ENCODE assay signal across 9 mouse cellular contexts in genomic region chr3:154646638-154647442, GRCm38 (mm10). TPM values are rescaled to one million over a fixed set of nuclear protein-coding genes. Genes with fewer than 3 reads are reported as not detected.
DNase-seq lines count a peak whose midpoint lies in the region; ATAC-seq and TF ChIP-seq lines count a peak whose summit lies in the region.
"Had no signal": no experiment of that assay in that cellular context is flagged by ENCODE, and none has a peak within 500 bp of the region (broad histone marks: within the 10 kb centered on the region; RNA-seq: fewer than 3 reads in every experiment).

No protein-coding gene starts in this region.

- no peak overlapping the region for H3K9ac ChIP-seq in liver, embryonic 11.5 days (ENCODE audit: low read depth, low read length)

- no peak; the same call in 1 of the 2 replicates for TF ChIP-seq CTCF in cerebellum, adult 2 months (IDR thresholded peaks at IDR 0.05; ENCODE audit: borderline replicate concordance, insufficient read depth, low read depth, low read length)
- TF ChIP-seq CTCF in olfactory bulb, adult 2 months (IDR thresholded peaks at IDR 0.05; ENCODE audit: insufficient read depth, low read depth, low read length): no peak
- no peak for TF ChIP-seq CTCF in thymus, adult 2 months (IDR thresholded peaks at IDR 0.05; ENCODE audit: borderline replicate concordance, control insufficient read depth, extremely low read depth, insufficient read depth, low read length, poor library complexity)

- 0 out of 2 replicates have a peak, but pooled peaks cover 2% of the 10 kb centered on the region for H3K4me1 ChIP-seq in cerebellum, adult 2 months (ENCODE audit: control insufficient read depth, insufficient read depth, low read length)
- H3K4me1 ChIP-seq in liver, embryonic 11.5 days (replicated peaks; ENCODE audit: control insufficient read depth, insufficient read depth, low read length): no peaks in the 10 kb centered on the region
- peaks cover 7% of the 10 kb centered on the region for H3K4me1 ChIP-seq in olfactory bulb, adult 2 months (ENCODE audit: control insufficient read depth, insufficient read depth, low read length)
- no peaks in the 10 kb centered on the region for H3K4me1 ChIP-seq in thymus, adult 2 months (replicated peaks; ENCODE audit: control insufficient read depth, insufficient read depth, low read length)

- no peak for TF ChIP-seq POLR2A in cerebellum, adult 2 months (IDR thresholded peaks at IDR 0.05; ENCODE audit: borderline replicate concordance, insufficient read depth, low read length)
- no peak for TF ChIP-seq POLR2A in olfactory bulb, adult 2 months (IDR thresholded peaks at IDR 0.05; ENCODE audit: insufficient read depth, low read depth, low read length)
- no peak for TF ChIP-seq POLR2A in thymus, adult 2 months (IDR thresholded peaks at IDR 0.05; ENCODE audit: control insufficient read depth, extremely low read depth, insufficient read depth, low read length, poor library complexity)

- H3K9me3 ChIP-seq in liver, embryonic 11.5 days (ENCODE audit: control insufficient read depth, low read length): no peaks in the 10 kb centered on the region
- H3K9me3 ChIP-seq: G1E had no signal

- peak overlapping the region; percentile 29 for H3K4me2 ChIP-seq in liver, embryonic 11.5 days

- DNase-seq in cerebellum, adult 2 months: peak in 1 of 2 experiments; percentile 17
- DNase-seq in cerebellum, adult 9-11 months: no peak
- peak; percentile 49 for DNase-seq in right cerebral cortex, postnatal 4 days
- DNase-seq in right cerebral cortex, postnatal 25 days: no peak
- DNase-seq in frontal cortex, postnatal 36 days (ENCODE audit: low spot score in 2 of 2): peak; percentile 33 to 42
- no peak for DNase-seq in liver, embryonic 11.5 days (ENCODE audit: low spot score)
- no peak for DNase-seq in thymus, adult 2 months

- no peaks in the 10 kb centered on the region for H3K27me3 ChIP-seq in cerebellum, adult 2 months (ENCODE audit: control insufficient read depth, insufficient read depth, low read length)
- peaks cover 3% of the 10 kb centered on the region; the same call in 1 of the 2 replicates for H3K27me3 ChIP-seq in liver, embryonic 11.5 days (replicated peaks; ENCODE audit: control insufficient read depth, insufficient read depth, low read length)
- no peaks in the 10 kb centered on the region for H3K27me3 ChIP-seq in thymus, adult 2 months (ENCODE audit: control insufficient read depth, insufficient read depth, low read length)

- H3K4me3 ChIP-seq in cerebellum, adult 2 months (replicated peaks; ENCODE audit: insufficient read depth, low read depth, low read length): peak overlapping the region; percentile 69
- no peak overlapping the region for H3K4me3 ChIP-seq in liver, embryonic 11.5 days (ENCODE audit: low read depth, low read length)
- peak overlapping the region; percentile 52 for H3K4me3 ChIP-seq in olfactory bulb, adult 2 months (ENCODE audit: insufficient read depth, low read depth, low read length)
- H3K4me3 ChIP-seq in thymus, adult 2 months (ENCODE audit: control insufficient read depth, insufficient read depth, low read length): no peak overlapping the region

- WGBS in cerebellum, adult 2 months: 27% methylated on average over 29 of the region's 29 CpGs
- 51% methylated on average over 29 of the region's 29 CpGs for WGBS in liver, embryonic 11.5 days
- WGBS in olfactory bulb, adult 2 months: 24% methylated on average over 29 of the region's 29 CpGs
- 56% methylated on average over 29 of the region's 29 CpGs for WGBS in thymus, adult 2 months

- no peak overlapping the region for H3K27ac ChIP-seq in cerebellum, adult 2 months (ENCODE audit: insufficient read depth, low read length)
- H3K27ac ChIP-seq in liver, embryonic 11.5 days (ENCODE audit: low read depth, low read length): no peak overlapping the region
- 0 out of 2 replicates have a peak overlapping the region, but pooled peaks have one; percentile 1 for H3K27ac ChIP-seq in olfactory bulb, adult 2 months (ENCODE audit: insufficient read depth, low read depth, low read length)
- H3K27ac ChIP-seq in thymus, adult 2 months (ENCODE audit: control insufficient read depth, insufficient read depth, low read length): no peak overlapping the region

- no peak for ATAC-seq in liver, embryonic 11.5 days (replicated peaks; ENCODE audit: low FRiP score)

- H3K36me3 ChIP-seq in liver, embryonic 11.5 days (ENCODE audit: control insufficient read depth, insufficient read depth, low read length): no peaks in the 10 kb centered on the region
- no peaks in the 10 kb centered on the region for H3K36me3 ChIP-seq in thymus, adult 2 months (ENCODE audit: control insufficient read depth, insufficient read depth, low read length)
- H3K36me3 ChIP-seq: G1E had no signal

RNA-seq across cellular contexts. Expression of gene Erich3, which starts 16.8 kb away (rescaled TPM):
- 10.2 and 11.7 TPM in 2 replicates for polyA plus RNA-seq in cerebellum, adult 2 months (2012; rRNA removed)
- polyA plus RNA-seq in liver, embryonic 11.5 days (2014; fragmentation: Nextera tagmentation; extraction: Ambion mirVana): not detected in 2 replicates
- not detected in 2 replicates for polyA plus RNA-seq in olfactory bulb, adult 2 months (2012; ENCODE audit: insufficient read depth, insufficient read length, low replicate concordance, missing spikeins)
- polyA plus RNA-seq in thymus, adult 2 months (2012; rRNA removed): 0.31 and 0.42 TPM in 2 replicates
- polyA plus RNA-seq: G1E had no signal

RNA-seq across cellular contexts. Expression of gene Tyw3, which starts 49.9 kb away (rescaled TPM):
- polyA plus RNA-seq in cerebellum, adult 2 months (2012; rRNA removed): 21.6 and 26.4 TPM in 2 replicates
- polyA plus RNA-seq in liver, embryonic 11.5 days (2014; fragmentation: Nextera tagmentation; extraction: Ambion mirVana): 8.2 and 10.7 TPM in 2 replicates
- polyA plus RNA-seq in olfactory bulb, adult 2 months (2012; ENCODE audit: insufficient read depth, insufficient read length, low replicate concordance, missing spikeins): not detected in 2 replicates
- polyA plus RNA-seq in thymus, adult 2 months (2012; rRNA removed): 11.2 and 12.6 TPM in 2 replicates

RNA-seq across cellular contexts. Expression of gene Cryz, which starts 50.3 kb away (rescaled TPM):
- 12.9 and 17.1 TPM in 2 replicates for polyA plus RNA-seq in cerebellum, adult 2 months (2012; rRNA removed)
- polyA plus RNA-seq in liver, embryonic 11.5 days (2014; fragmentation: Nextera tagmentation; extraction: Ambion mirVana): 22.0 and 24.7 TPM in 2 replicates
- polyA plus RNA-seq in olfactory bulb, adult 2 months (2012; ENCODE audit: insufficient read depth, insufficient read length, low replicate concordance, missing spikeins): not detected in 2 replicates
- polyA plus RNA-seq in thymus, adult 2 months (2012; rRNA removed): 2.3 and 2.9 TPM in 2 replicates

Comparison
In these comparisons a context has a peak if more than half of its experiments do, and no peak if none do; other contexts are left out.
1. DNase-seq: peak in right cerebral cortex, postnatal 4 days (single experiment) and frontal cortex, postnatal 36 days (2 of 2); none in cerebellum, adult 9-11 months (single experiment), right cerebral cortex, postnatal 25 days (single experiment), liver, embryonic 11.5 days (single experiment) and thymus, adult 2 months (single experiment).
2. H3K4me3 ChIP-seq: peak in cerebellum, adult 2 months (single experiment) and olfactory bulb, adult 2 months (single experiment); none in liver, embryonic 11.5 days (single experiment) and thymus, adult 2 months (single experiment).